Mouse (Mus musculus) monocyte, adult 5-6 weeks (primary cell): Measurements from ENCODE around the gene Fbxw8. TPM values are rescaled to one million over a fixed set of nuclear protein-coding genes. Genes with fewer than 3 reads are reported as not detected.

ENCODE experiments used
- ATAC-seq: fragments of 153-309, 156-312 bp; replicated peaks from 2 replicates; pipeline ENCODE4 v1.8.0; 2017; ENCODE audit warnings: mild to moderate bottlenecking; ENCODE audit not compliant: low TSS enrichment, insufficient number of reproducible peaks, severe bottlenecking, poor library complexity, low FRiP score
- total RNA-seq: library from RNA; stranded (forward); fragments of 200-1000, 200-491, 200-594 nt; gene quantifications from 3 replicates; pipeline ENCODE4 v1.2.3, GENCODE M21; 2017

Gene Fbxw8
- total RNA-seq, 1 experiment from 2014 or later = 10.3 TPM

GRCm38 (mm10) chr5:118164581-118164980, 9.3 kb upstream of the Fbxw8 start, which contains the start of gene Hrk:
TSS of gene Hrk (plus strand) at chr5:118164648.
- no peak for ATAC-seq

GRCm38 (mm10) chr5:118160691-118161090, 5.4 kb upstream of the Fbxw8 start:
- no peak for ATAC-seq

- no peak for ATAC-seq
Measured at GRCm38 (mm10) chr5:118156976-118157375, 1.7 kb upstream of the Fbxw8 start.

- no peak for ATAC-seq
Measured at GRCm38 (mm10) chr5:118155565-118155947, 292 bp upstream of the Fbxw8 start.

- ATAC-seq = no peak
Measured at GRCm38 (mm10) chr5:118149711-118150110, 5.6 kb downstream of the Fbxw8 start.

GRCm38 (mm10) chr5:118147264-118147663, 8.0 kb downstream of the Fbxw8 start:
- ATAC-seq = no peak

- ATAC-seq = no peak
Measured at GRCm38 (mm10) chr5:118145999-118146679, 9.1 kb downstream of the Fbxw8 start.

- no peak for ATAC-seq
Measured at GRCm38 (mm10) chr5:118145458-118145857, 9.8 kb downstream of the Fbxw8 start.

- no peak for ATAC-seq
Measured at GRCm38 (mm10) chr5:118144770-118145169, 10.5 kb downstream of the Fbxw8 start.

- no peak for ATAC-seq
Measured at GRCm38 (mm10) chr5:118144327-118144726, 10.9 kb downstream of the Fbxw8 start.

GRCm38 (mm10) chr5:118143211-118144026, 11.8 kb downstream of the Fbxw8 start:
- no peak for ATAC-seq

- no peak for ATAC-seq
Measured at GRCm38 (mm10) chr5:118142471-118142870, 12.8 kb downstream of the Fbxw8 start.

- ATAC-seq = no peak
Measured at GRCm38 (mm10) chr5:118139630-118140029, 15.6 kb downstream of the Fbxw8 start.

- ATAC-seq = no peak
Measured at GRCm38 (mm10) chr5:118136391-118136790, 18.9 kb downstream of the Fbxw8 start.

- ATAC-seq = no peak
Measured at GRCm38 (mm10) chr5:118128651-118129050, 26.6 kb downstream of the Fbxw8 start.

GRCm38 (mm10) chr5:118128208-118128607, 27.1 kb downstream of the Fbxw8 start:
- ATAC-seq = no peak

GRCm38 (mm10) chr5:118126671-118127070, 28.6 kb downstream of the Fbxw8 start:
- ATAC-seq = no peak

GRCm38 (mm10) chr5:118123096-118123495, 32.2 kb downstream of the Fbxw8 start:
- no peak for ATAC-seq

GRCm38 (mm10) chr5:118121928-118122327, 33.3 kb downstream of the Fbxw8 start:
- no peak for ATAC-seq

- ATAC-seq = no peak
Measured at GRCm38 (mm10) chr5:118120670-118121069, 34.6 kb downstream of the Fbxw8 start.
